Mouse (Mus musculus) olfactory bulb, adult 2 months (tissue): Measurements from ENCODE around the gene Myo1f.

Source experiments
- CTCF ChIP-seq: fragments of 200-500 bp; IDR thresholded peaks from 2 replicates; pipeline ENCODE4 v1.5.1; 2012; ENCODE audit warnings: low read depth, mild to moderate bottlenecking, low read length, moderate library complexity; ENCODE audit not compliant: insufficient read depth
- POLR2A ChIP-seq: fragments of 200-500 bp; IDR thresholded peaks from 2 replicates; pipeline ENCODE4 v1.6.1; 2012; ENCODE audit warnings: mild to moderate bottlenecking, low read depth, low read length, moderate library complexity; ENCODE audit not compliant: insufficient read depth

DNA sequence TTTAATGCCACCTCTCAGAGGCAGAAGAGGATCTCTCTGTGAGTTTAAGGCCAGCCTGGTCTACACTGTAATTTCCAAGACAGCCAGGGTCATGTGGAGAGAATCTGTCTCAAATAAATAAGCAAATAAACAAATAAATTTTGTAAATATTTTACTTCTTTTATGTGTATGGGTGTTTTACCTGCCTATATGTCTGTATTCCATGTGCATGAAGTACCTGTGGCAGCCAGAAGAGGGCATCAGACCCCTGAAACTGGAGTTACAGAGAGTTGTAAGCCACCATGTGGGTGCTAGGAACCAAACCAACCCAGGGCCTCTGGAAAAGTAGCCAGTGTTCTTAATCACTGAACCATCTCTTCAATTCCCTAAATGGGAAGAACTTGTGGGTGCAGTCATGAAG, 41.8 kb downstream of the Myo1f start:
- TF ChIP-seq CTCF (no peak), POLR2A (no peak)
